Mouse (Mus musculus) intestine, embryonic 16.5 days (tissue): ENCODE results near the gene Cdc42ep1. TPM values are rescaled to one million over a fixed set of nuclear protein-coding genes. Genes with fewer than 3 reads are reported as not detected.
A peak's percentile ranks its signal among the peaks of the same experiment; 100 is the strongest.
"Not testable (repeated sequence)": the region's sequence is repeated elsewhere in the genome, so short reads cannot be mapped to it uniquely, and the experiment has no call there.

Source experiments
- ATAC-seq: fragments of 200-750 bp; cut with Nextera tagmentation; 2 replicates; pipeline ENCODE4 v1.8.0; 2017; ENCODE audit warnings: moderate TSS enrichment, moderate library complexity
- H3K27ac ChIP-seq: fragments of 300-500 bp; sonication (generic); 2 replicates; pipeline ENCODE4 v1.5.1; 2014; ENCODE audit warnings: mild to moderate bottlenecking, low read length
- H3K27me3 ChIP-seq: fragments of 300-500 bp; sonication (generic); replicated peaks from 2 replicates; pipeline ENCODE4 v1.6.1; 2014; ENCODE audit warnings: low read length, control low read depth, mixed read lengths; ENCODE audit not compliant: control insufficient read depth, insufficient read depth
- H3K36me3 ChIP-seq: fragments of 300-500 bp; sonication (generic); 2 replicates; pipeline ENCODE4 v1.6.1; 2014; ENCODE audit warnings: low read length, control low read depth; ENCODE audit not compliant: control insufficient read depth, insufficient read depth
- H3K4me1 ChIP-seq: fragments of 300-500 bp; sonication (generic); 2 replicates; pipeline ENCODE4 v1.6.1; 2014; ENCODE audit warnings: low read length, control low read depth, mixed read lengths; ENCODE audit not compliant: control insufficient read depth, insufficient read depth
- H3K4me2 ChIP-seq: fragments of 300-500 bp; sonication (generic); 2 replicates; pipeline ENCODE4 v1.6.1; 2014; ENCODE audit warnings: low read depth, low read length, control low read depth
- H3K4me3 ChIP-seq: fragments of 300-500 bp; sonication (generic); 2 replicates; pipeline ENCODE4 v1.5.1; 2014; ENCODE audit warnings: mild to moderate bottlenecking, low read length
- H3K9ac ChIP-seq: fragments of 300-500 bp; sonication (generic); 2 replicates; pipeline ENCODE4 v1.6.1; 2014; ENCODE audit warnings: low read depth, low read length
- H3K9me3 ChIP-seq: fragments of 300-500 bp; sonication (generic); 2 replicates; pipeline ENCODE4 v1.6.1; 2016; ENCODE audit warnings: low read length, control low read depth; ENCODE audit not compliant: control insufficient read depth
- WGBS: fragments of 180-500 bp; shearing (Covaris S2); extraction: QIAGEN DNeasy Blood & Tissue Kit; methylation state at CpG from one replicate; pipeline ENCODE4 v1.1.7; 2014; 5-methylcytosine and 5-hydroxymethylcytosine counted together
- polyA plus RNA-seq: library from polyadenylated mRNA; unstranded; fragments of >200 nt; fragmentation: Nextera tagmentation; extraction: Ambion mirVana; gene quantifications from 2 replicates; pipeline ENCODE4 v1.2.1, GENCODE M21; 2015

The Cdc42ep1 gene
- polyA plus RNA-seq, 1 experiment from 2014 or later: 36.1 TPM

- peak overlapping the region; percentile 94 for H3K9ac ChIP-seq
- H3K36me3 ChIP-seq: peaks cover 4% of the 10 kb centered on the region; the same call in 1 of the 2 replicates
- no peaks in the 10 kb centered on the region for H3K9me3 ChIP-seq
- peak overlapping the region; percentile 64 for H3K4me3 ChIP-seq
- peak overlapping the region; percentile 80 for H3K4me2 ChIP-seq
- 17% methylated on average over 9 of the region's 9 CpGs for WGBS
- peaks cover 51% of the 10 kb centered on the region for H3K4me1 ChIP-seq
- H3K27me3 ChIP-seq: no peaks in the 10 kb centered on the region
- peak overlapping the region; percentile 89 for H3K27ac ChIP-seq
- ATAC-seq: peak; percentile 52
Measured at GRCm38 (mm10) chr15:78844791-78845190, 2.4 kb downstream of the Cdc42ep1 start.

GRCm38 (mm10) chr15:78845321-78845720 is 2.9 kb downstream of the Cdc42ep1 start:
- ATAC-seq: peak; percentile 19; the same call in 1 of the 2 replicates
- WGBS: 50% methylated on average over 11 of the region's 11 CpGs
- Histone ChIP-seq H3K4me3 (peak overlapping the region; percentile 64), H3K4me2 (peak overlapping the region; percentile 80), H3K9me3 (no peaks in the 10 kb centered on the region), H3K36me3 (peaks cover 5% of the 10 kb centered on the region; the same call in 1 of the 2 replicates), H3K27ac (peak overlapping the region; percentile 89), H3K27me3 (no peaks in the 10 kb centered on the region), H3K9ac (peak overlapping the region; percentile 94), H3K4me1 (peaks cover 51% of the 10 kb centered on the region)

GRCm38 (mm10) chr15:78845867-78846266 is 3.4 kb downstream of the Cdc42ep1 start:
- Histone ChIP-seq H3K4me1 (peaks cover 51% of the 10 kb centered on the region), H3K9me3 (no peaks in the 10 kb centered on the region), H3K4me3 (peak overlapping the region; percentile 64; the same call in 1 of the 2 replicates), H3K36me3 (peaks cover 5% of the 10 kb centered on the region; the same call in 1 of the 2 replicates), H3K27me3 (no peaks in the 10 kb centered on the region), H3K4me2 (peak overlapping the region; percentile 80), H3K9ac (peak overlapping the region; percentile 94), H3K27ac (peak overlapping the region; percentile 89)
- ATAC-seq: no peak
- WGBS: 64% methylated on average over 8 of the region's 8 CpGs

GRCm38 (mm10) chr15:78846352-78846751 is 3.9 kb downstream of the Cdc42ep1 start:
- Histone ChIP-seq H3K9ac (peak overlapping the region; percentile 94; the same call in 1 of the 2 replicates), H3K9me3 (no peaks in the 10 kb centered on the region), H3K27me3 (no peaks in the 10 kb centered on the region), H3K4me3 (no peak overlapping the region), H3K27ac (peak overlapping the region; percentile 89), H3K4me2 (no peak overlapping the region), H3K36me3 (peaks cover 5% of the 10 kb centered on the region; the same call in 1 of the 2 replicates), H3K4me1 (peaks cover 51% of the 10 kb centered on the region)
- 77% methylated on average over 8 of the region's 8 CpGs for WGBS
- ATAC-seq: no peak

GRCm38 (mm10) chr15:78846805-78847204 is 4.4 kb downstream of the Cdc42ep1 start:
- not testable (repeated sequence) for ATAC-seq, H3K9me3 ChIP-seq, H3K36me3 ChIP-seq, H3K4me2 ChIP-seq, H3K27me3 ChIP-seq, H3K4me3 ChIP-seq
- Histone ChIP-seq H3K27ac (0 out of 2 replicates have a peak overlapping the region, but pooled peaks have one; percentile 11), H3K9ac (peak overlapping the region; percentile 33), H3K4me1 (peaks cover 52% of the 10 kb centered on the region)
- 61% methylated on average over 7 of the region's 7 CpGs for WGBS

GRCm38 (mm10) chr15:78848467-78848866 is 6.0 kb downstream of the Cdc42ep1 start:
- peaks cover 5% of the 10 kb centered on the region; the same call in 1 of the 2 replicates for H3K36me3 ChIP-seq
- H3K9ac ChIP-seq: no peak overlapping the region
- H3K4me3 ChIP-seq: no peak overlapping the region
- peaks cover 52% of the 10 kb centered on the region for H3K4me1 ChIP-seq
- H3K9me3 ChIP-seq: no peaks in the 10 kb centered on the region
- H3K27ac ChIP-seq: peak overlapping the region; percentile 26; the same call in 1 of the 2 replicates
- ATAC-seq: no peak
- H3K4me2 ChIP-seq: no peak overlapping the region
- WGBS: 27% methylated on average over 5 of the region's 5 CpGs
- H3K27me3 ChIP-seq: no peaks in the 10 kb centered on the region

- H3K36me3 ChIP-seq: peaks cover 5% of the 10 kb centered on the region; the same call in 1 of the 2 replicates
- ATAC-seq: no peak
- no peak overlapping the region for H3K4me3 ChIP-seq
- no peaks in the 10 kb centered on the region for H3K27me3 ChIP-seq
- peak overlapping the region; percentile 54; the same call in 1 of the 2 replicates for H3K9ac ChIP-seq
- peak overlapping the region; percentile 92 for H3K27ac ChIP-seq
- H3K4me1 ChIP-seq: peaks cover 43% of the 10 kb centered on the region
- 76% methylated on average over 12 of the region's 12 CpGs for WGBS
- H3K9me3 ChIP-seq: no peaks in the 10 kb centered on the region
- H3K4me2 ChIP-seq: no peak overlapping the region
Measured at GRCm38 (mm10) chr15:78849485-78849884, 7.1 kb downstream of the Cdc42ep1 start.

- peak overlapping the region; percentile 92 for H3K27ac ChIP-seq
- H3K9me3 ChIP-seq: no peaks in the 10 kb centered on the region
- WGBS: 48% methylated on average over 15 of the region's 15 CpGs
- H3K4me1 ChIP-seq: peaks cover 36% of the 10 kb centered on the region
- peak overlapping the region; percentile 54 for H3K9ac ChIP-seq
- H3K4me3 ChIP-seq: no peak overlapping the region
- ATAC-seq: peak; percentile 79
- H3K36me3 ChIP-seq: peaks cover 5% of the 10 kb centered on the region; the same call in 1 of the 2 replicates
- no peaks in the 10 kb centered on the region for H3K27me3 ChIP-seq
- H3K4me2 ChIP-seq: no peak overlapping the region
Measured at GRCm38 (mm10) chr15:78850059-78850824, 7.8 kb downstream of the Cdc42ep1 start.

- no peaks in the 10 kb centered on the region for H3K27me3 ChIP-seq
- H3K9me3 ChIP-seq: no peaks in the 10 kb centered on the region
- peak overlapping the region; percentile 92 for H3K27ac ChIP-seq
- H3K9ac ChIP-seq: peak overlapping the region; percentile 54; the same call in 1 of the 2 replicates
- H3K4me1 ChIP-seq: peaks cover 32% of the 10 kb centered on the region
- 54% methylated on average over 6 of the region's 6 CpGs for WGBS
- H3K36me3 ChIP-seq: peaks cover 5% of the 10 kb centered on the region; the same call in 1 of the 2 replicates
- ATAC-seq: no peak
- H3K4me3 ChIP-seq: no peak overlapping the region
- peak overlapping the region; percentile 42; the same call in 1 of the 2 replicates for H3K4me2 ChIP-seq
Measured at GRCm38 (mm10) chr15:78850944-78851343, 8.5 kb downstream of the Cdc42ep1 start.
